Mouse (Mus musculus): ENCODE measurements around the gene Tlr12. TPM values are rescaled to one million over a fixed set of nuclear protein-coding genes. Genes with fewer than 3 reads are reported as not detected.

Tlr12 gene
- polyA plus RNA-seq (2021; fragmentation: Nextera tagmentation): 0.48 and 0.51 TPM in 2 replicates
- long read RNA-seq, experiment 1: 0 reads
- long read RNA-seq, experiment 2, partial matches to known transcripts: 0 of 1 reads
- long read RNA-seq, experiment 2, other reads (novel, unspliced or antisense): 0 of 1 reads

DNA sequence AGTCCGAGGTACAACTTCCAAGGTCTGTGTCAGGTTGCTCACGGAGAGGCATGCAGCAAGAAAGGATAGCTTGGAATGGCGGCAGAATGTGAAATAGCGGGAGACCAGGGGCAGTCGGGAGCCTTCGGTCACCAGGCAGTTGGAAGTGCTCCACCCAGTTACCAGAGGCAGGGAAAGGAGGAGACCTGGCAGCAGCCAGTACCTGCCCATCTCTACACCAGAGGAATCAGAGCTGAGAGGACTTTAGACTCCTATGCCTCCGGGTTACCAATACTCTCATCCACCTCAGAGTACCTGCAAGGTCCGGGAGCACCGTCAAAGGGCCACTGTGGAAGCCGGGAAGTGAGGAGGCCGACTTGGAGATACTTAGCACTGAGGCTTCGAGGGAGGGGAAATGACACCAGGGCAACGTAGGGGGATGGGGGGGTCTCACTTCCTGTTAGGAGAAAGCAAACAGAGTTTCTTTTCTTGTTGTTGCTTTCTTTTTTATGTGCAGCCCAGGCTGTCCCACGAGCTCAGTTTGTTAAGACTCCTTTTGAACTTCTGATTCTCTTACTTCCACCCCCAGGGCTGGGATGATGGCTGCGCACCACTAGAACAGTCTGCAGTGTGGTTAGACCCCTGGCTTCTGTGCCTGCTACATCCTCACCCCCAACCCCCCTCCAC is at the start of gene Tlr12:
Gene Tlr12 (minus strand): TSS at position 374 of the 666 bp plus-strand sequence.

DNA sequence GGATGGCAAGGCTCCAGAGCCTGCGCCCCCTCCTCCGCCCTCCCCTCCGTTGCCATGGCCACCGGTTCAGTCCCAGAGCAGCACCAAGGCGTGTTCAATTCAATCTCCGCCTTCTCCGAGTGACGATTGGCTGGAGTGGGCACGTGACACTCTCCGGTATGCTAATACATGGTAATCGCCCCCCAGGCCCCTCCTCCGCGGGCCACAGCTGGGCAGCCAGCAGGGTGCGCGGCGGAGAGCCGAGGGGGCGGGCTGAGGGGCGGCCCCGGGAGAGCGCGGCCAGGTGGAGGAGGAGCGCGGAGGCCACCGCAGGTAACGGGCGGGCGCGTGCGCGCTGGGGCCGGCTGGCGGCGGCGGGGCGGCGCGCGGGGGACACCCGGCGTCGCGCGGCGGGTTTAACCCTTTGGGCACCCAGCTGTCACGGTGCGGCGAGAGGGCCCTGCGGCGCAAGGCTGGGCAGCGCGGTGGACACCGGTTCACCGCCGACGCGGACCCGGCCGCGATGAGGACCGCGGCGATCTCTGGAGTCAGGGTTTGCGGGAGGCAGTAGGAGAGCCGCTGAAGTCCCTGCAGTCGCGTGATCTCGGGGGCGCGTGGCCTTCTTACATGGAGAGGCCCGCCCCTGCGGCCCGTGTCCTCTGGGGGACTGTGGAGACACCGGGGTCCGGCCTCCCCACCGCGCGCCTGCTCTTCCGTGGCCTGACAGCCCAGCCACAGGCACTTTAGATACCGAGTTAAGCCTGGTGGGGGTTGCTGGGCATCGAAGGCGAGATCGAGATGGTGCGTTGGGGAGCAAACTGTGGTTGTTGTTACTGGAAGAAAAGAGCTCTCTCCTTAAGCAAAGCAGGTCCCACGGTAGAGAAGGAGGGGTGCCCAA is 36.3 kb upstream of the Tlr12 start, which contains the start of gene Phc2:
Gene Phc2 (plus strand): TSS at position 198 of the 877 bp plus-strand sequence.

DNA sequence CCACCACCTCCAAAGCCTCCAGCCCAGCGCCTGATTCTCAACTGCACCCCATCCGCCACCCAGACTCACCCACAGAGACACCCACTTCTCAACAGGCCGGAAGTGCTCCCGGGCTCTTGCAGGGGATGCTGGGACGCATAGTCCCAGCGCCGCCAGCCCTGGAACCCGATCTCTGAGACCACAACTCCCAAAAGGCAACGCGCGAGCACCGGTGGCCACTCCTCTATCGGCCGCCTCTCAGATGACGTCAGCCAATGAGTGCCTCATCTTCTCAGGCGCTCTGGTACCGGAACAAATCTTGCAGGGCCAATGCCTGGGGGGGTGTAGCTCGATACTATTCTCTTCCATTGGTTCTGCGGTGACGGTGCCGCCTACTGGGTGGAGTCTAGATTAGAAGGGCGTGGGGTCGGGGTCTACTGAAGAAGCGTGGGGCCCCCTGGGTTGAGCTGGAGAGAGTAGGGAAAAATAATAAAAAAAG is 8.5 kb downstream of the Tlr12 start, which contains the start of gene Zscan20:
Gene Zscan20 (minus strand): TSS at position 174 of the 478 bp plus-strand sequence.

Other genes starting within 250 kb of the Tlr12 start
- gene Zscan20, start 8.5 kb downstream of the Tlr12 start, polyA plus RNA-seq (2021; fragmentation: Nextera tagmentation): 0.84 and 0.93 TPM in 2 replicates
- gene Phc2, start 36.1 kb upstream of the Tlr12 start, polyA plus RNA-seq (2021; fragmentation: Nextera tagmentation): 10.7 and 11.2 TPM in 2 replicates
- gene A3galt2, start 136.7 kb upstream of the Tlr12 start, polyA plus RNA-seq (2021; fragmentation: Nextera tagmentation): not detected in 2 replicates
- gene Zfp362, start 187.4 kb upstream of the Tlr12 start, polyA plus RNA-seq (2021; fragmentation: Nextera tagmentation): 4.8 and 6.0 TPM in 2 replicates